Mouse (Mus musculus) heart, embryonic 15.5 days (tissue): ENCODE measurements around the gene Bphl. TPM values are rescaled to one million over a fixed set of nuclear protein-coding genes. Genes with fewer than 3 reads are reported as not detected.

ENCODE experiments used
- polyA plus RNA-seq: library from polyadenylated mRNA; unstranded; fragments of >200 nt; fragmentation: Nextera tagmentation; extraction: Ambion mirVana; gene quantifications from 2 replicates; pipeline ENCODE4 v1.2.1, GENCODE M21; 2015

The Bphl gene
- polyA plus RNA-seq, 1 experiment from 2014 or later = 51.8 TPM

Other genes starting within 250 kb of the Bphl start
- gene Serpinb6e, start 194.2 kb upstream of the Bphl start, polyA plus RNA-seq = not detected in 2 replicates
- gene Serpinb6c, start 131.9 kb upstream of the Bphl start, polyA plus RNA-seq = not detected in 2 replicates
- 28.5 and 28.7 TPM in 2 replicates for gene Nqo2, start 72.9 kb upstream of the Bphl start, polyA plus RNA-seq
- gene Ripk1, start 35.2 kb upstream of the Bphl start, polyA plus RNA-seq = 8.3 and 11.0 TPM in 2 replicates
- 57.2 and 59.2 TPM in 2 replicates for gene Serpinb6a, start 34.8 kb upstream of the Bphl start, polyA plus RNA-seq
- 136 and 170 TPM in 2 replicates for gene Tubb2a, start 40.4 kb downstream of the Bphl start, polyA plus RNA-seq
- gene Tubb2b, start 92.9 kb downstream of the Bphl start, polyA plus RNA-seq = 36.0 and 42.3 TPM in 2 replicates
- gene Psmg4, start 125.4 kb downstream of the Bphl start, polyA plus RNA-seq = 65.3 and 76.5 TPM in 2 replicates